Mouse (Mus musculus): ENCODE measurements around the gene Disc1. TPM values are rescaled to one million over a fixed set of nuclear protein-coding genes. Genes with fewer than 3 reads are reported as not detected.

Disc1 gene
- total RNA-seq, 2 experiments from 2014 or later: 2.5 to 2.7 TPM

- DNase-seq (ENCODE audit: extremely low spot score in 1 of 2, low spot score in 2 of 2): no peak
- intact Hi-C loops (cut with DNase I): no loop called here
- Histone ChIP-seq H3K27ac (no peak overlapping the region), H3K4me3 (no peak overlapping the region)
- TF ChIP-seq CTCF (IDR thresholded peaks at IDR 0.05): no peak
These were observed 77.3 kb downstream of the Disc1 start for GRCm38 (mm10) chr8:125131265-125131664.

GRCm38 (mm10) chr8:125133685-125134114 lies 79.7 kb downstream of the Disc1 start:
- intact Hi-C loops (cut with DNase I): no loop called here
- no peak overlapping the region for H3K4me3 ChIP-seq
- no peak overlapping the region for H3K27ac ChIP-seq
- peak; percentile 35 to 45 for DNase-seq (ENCODE audit: extremely low spot score in 1 of 2, low spot score in 2 of 2)
- TF ChIP-seq CTCF (IDR thresholded peaks at IDR 0.05): no peak

GRCm38 (mm10) chr8:125134876-125135275 lies 80.9 kb downstream of the Disc1 start:
- Histone ChIP-seq H3K4me3 (no peak overlapping the region), H3K27ac (no peak overlapping the region)
- TF ChIP-seq CTCF (IDR thresholded peaks at IDR 0.05): no peak
- no peak for DNase-seq (ENCODE audit: extremely low spot score in 1 of 2, low spot score in 2 of 2)
- intact Hi-C loops (cut with DNase I): no loop called here

- H3K4me3 ChIP-seq: no peak overlapping the region
- H3K27ac ChIP-seq: no peak overlapping the region
- intact Hi-C loops (cut with DNase I): no loop called here
- no peak for DNase-seq (ENCODE audit: extremely low spot score in 1 of 2, low spot score in 2 of 2)
- TF ChIP-seq CTCF (IDR thresholded peaks at IDR 0.05): no peak
These were observed 85.7 kb downstream of the Disc1 start for GRCm38 (mm10) chr8:125139689-125140150.

- intact Hi-C loops (cut with DNase I): no loop called here
- no peak overlapping the region for H3K27ac ChIP-seq
- no peak for TF ChIP-seq CTCF (IDR thresholded peaks at IDR 0.05)
- DNase-seq (ENCODE audit: extremely low spot score in 1 of 2, low spot score in 2 of 2): no peak
- H3K4me3 ChIP-seq: no peak overlapping the region
These were observed 87.0 kb downstream of the Disc1 start for GRCm38 (mm10) chr8:125140965-125141364.

- no peak for TF ChIP-seq CTCF (IDR thresholded peaks at IDR 0.05)
- H3K4me3 ChIP-seq: no peak overlapping the region
- intact Hi-C loops (cut with DNase I): no loop called here
- no peak overlapping the region for H3K27ac ChIP-seq
- no peak for DNase-seq (ENCODE audit: extremely low spot score in 1 of 2, low spot score in 2 of 2)
These were observed 103.1 kb downstream of the Disc1 start for GRCm38 (mm10) chr8:125156863-125157640.

GRCm38 (mm10) chr8:125157641-125158005 lies 103.6 kb downstream of the Disc1 start:
- Histone ChIP-seq H3K27ac (no peak overlapping the region), H3K4me3 (no peak overlapping the region)
- TF ChIP-seq CTCF (IDR thresholded peaks at IDR 0.05): no peak
- no peak for DNase-seq (ENCODE audit: extremely low spot score in 1 of 2, low spot score in 2 of 2)
- intact Hi-C loops (cut with DNase I): no loop called here

GRCm38 (mm10) chr8:125159387-125159786 lies 105.4 kb downstream of the Disc1 start:
- intact Hi-C loops (cut with DNase I): no loop called here
- no peak for TF ChIP-seq CTCF (IDR thresholded peaks at IDR 0.05)
- Histone ChIP-seq H3K4me3 (no peak overlapping the region), H3K27ac (no peak overlapping the region)
- DNase-seq (ENCODE audit: extremely low spot score in 1 of 2, low spot score in 2 of 2): no peak

GRCm38 (mm10) chr8:125163491-125163890 lies 109.5 kb downstream of the Disc1 start:
- DNase-seq (ENCODE audit: extremely low spot score in 1 of 2, low spot score in 2 of 2): no peak
- intact Hi-C loops (cut with DNase I): no loop called here
- Histone ChIP-seq H3K4me3 (no peak overlapping the region), H3K27ac (no peak overlapping the region)
- TF ChIP-seq CTCF (IDR thresholded peaks at IDR 0.05): no peak

GRCm38 (mm10) chr8:125163906-125164305 lies 109.9 kb downstream of the Disc1 start:
- no peak for TF ChIP-seq CTCF (IDR thresholded peaks at IDR 0.05)
- H3K27ac ChIP-seq: no peak overlapping the region
- no peak for DNase-seq (ENCODE audit: extremely low spot score in 1 of 2, low spot score in 2 of 2)
- H3K4me3 ChIP-seq: no peak overlapping the region
- intact Hi-C loops (cut with DNase I): no loop called here

- TF ChIP-seq CTCF (IDR thresholded peaks at IDR 0.05): peak; percentile 77
- Histone ChIP-seq H3K27ac (no peak overlapping the region), H3K4me3 (no peak overlapping the region)
- DNase-seq (ENCODE audit: extremely low spot score in 1 of 2, low spot score in 2 of 2): peak; percentile 48 to 65
- intact Hi-C loops (cut with DNase I): loop anchor here (2.0 to 5.0 kb wide), 2 partner anchors 407 to 705 kb away; no protein-coding TSS in a partner anchor
These were observed 111.8 kb downstream of the Disc1 start for GRCm38 (mm10) chr8:125165505-125166446.

- Histone ChIP-seq H3K27ac (no peak overlapping the region), H3K4me3 (no peak overlapping the region)
- intact Hi-C loops (cut with DNase I): loop anchor here (2.0 to 5.0 kb wide), 2 partner anchors 406 to 704 kb away; no protein-coding TSS in a partner anchor
- no peak for TF ChIP-seq CTCF (IDR thresholded peaks at IDR 0.05)
- DNase-seq (ENCODE audit: extremely low spot score in 1 of 2, low spot score in 2 of 2): no peak
These were observed 112.5 kb downstream of the Disc1 start for GRCm38 (mm10) chr8:125166545-125166944.
